Mouse (Mus musculus) intestine, postnatal 0 days (tissue): ENCODE measurements around the gene Zup1. TPM values are rescaled to one million over a fixed set of nuclear protein-coding genes. Genes with fewer than 3 reads are reported as not detected.

Source experiments
- ATAC-seq: fragments of 200-750 bp; cut with Nextera tagmentation; 2 replicates; pipeline ENCODE4 v1.8.0; 2017; ENCODE audit warnings: mild to moderate bottlenecking, moderate TSS enrichment, moderate library complexity
- H3K27ac ChIP-seq: fragments of 300-500 bp; sonication (generic); 2 replicates; pipeline ENCODE4 v1.5.1; 2014; ENCODE audit warnings: mild to moderate bottlenecking, low read depth, low read length, moderate library complexity
- H3K27me3 ChIP-seq: fragments of 300-500 bp; sonication (generic); replicated peaks from 2 replicates; pipeline ENCODE4 v1.6.1; 2014; ENCODE audit warnings: low read length, mixed read lengths; ENCODE audit not compliant: control insufficient read depth, insufficient read depth
- H3K36me3 ChIP-seq: fragments of 300-500 bp; sonication (generic); 2 replicates; pipeline ENCODE4 v1.6.1; 2014; ENCODE audit warnings: mild to moderate bottlenecking, moderate library complexity; ENCODE audit not compliant: control insufficient read depth, insufficient read depth
- H3K4me1 ChIP-seq: fragments of 300-500 bp; sonication (generic); replicated peaks from 2 replicates; pipeline ENCODE4 v1.6.1; 2014; ENCODE audit warnings: antibody characterized with exemption, low read length, mixed read lengths; ENCODE audit not compliant: control insufficient read depth, insufficient read depth
- H3K4me2 ChIP-seq: fragments of 300-500 bp; sonication (generic); replicated peaks from 2 replicates; pipeline ENCODE4 v1.6.1; 2014; ENCODE audit warnings: low read depth, mild to moderate bottlenecking, moderate library complexity
- H3K4me3 ChIP-seq: fragments of 300-500 bp; sonication (generic); 2 replicates; pipeline ENCODE4 v1.5.1; 2014; ENCODE audit warnings: low read depth, low read length
- H3K9ac ChIP-seq: fragments of 300-500 bp; sonication (generic); 2 replicates; pipeline ENCODE4 v1.6.1; 2014; ENCODE audit warnings: mild to moderate bottlenecking, low read depth, low read length
- H3K9me3 ChIP-seq: fragments of 300-500 bp; sonication (generic); 2 replicates; pipeline ENCODE4 v1.6.1; 2016; ENCODE audit warnings: mixed run types; ENCODE audit not compliant: control insufficient read depth
- CTCF ChIP-seq: sonication (generic); IDR thresholded peaks from 2 replicates; pipeline ENCODE4 v1.5.1; 2016; ENCODE audit warnings: low read depth, mild to moderate bottlenecking, control low read depth, antibody characterized with exemption, moderate library complexity
- WGBS: fragments of 180-500 bp; shearing (Covaris S2); extraction: QIAGEN DNeasy Blood & Tissue Kit; methylation state at CpG from one replicate; pipeline ENCODE4 v1.1.7; 2014; 5-methylcytosine and 5-hydroxymethylcytosine counted together
- polyA plus RNA-seq: library from polyadenylated mRNA; unstranded; fragments of >200 nt; fragmentation: Nextera tagmentation; extraction: Ambion mirVana; gene quantifications from 2 replicates; pipeline ENCODE4 v1.2.1, GENCODE M21; 2015

Gene Zup1
- polyA plus RNA-seq, 1 experiment from 2014 or later, result 11.4 TPM

DNA sequence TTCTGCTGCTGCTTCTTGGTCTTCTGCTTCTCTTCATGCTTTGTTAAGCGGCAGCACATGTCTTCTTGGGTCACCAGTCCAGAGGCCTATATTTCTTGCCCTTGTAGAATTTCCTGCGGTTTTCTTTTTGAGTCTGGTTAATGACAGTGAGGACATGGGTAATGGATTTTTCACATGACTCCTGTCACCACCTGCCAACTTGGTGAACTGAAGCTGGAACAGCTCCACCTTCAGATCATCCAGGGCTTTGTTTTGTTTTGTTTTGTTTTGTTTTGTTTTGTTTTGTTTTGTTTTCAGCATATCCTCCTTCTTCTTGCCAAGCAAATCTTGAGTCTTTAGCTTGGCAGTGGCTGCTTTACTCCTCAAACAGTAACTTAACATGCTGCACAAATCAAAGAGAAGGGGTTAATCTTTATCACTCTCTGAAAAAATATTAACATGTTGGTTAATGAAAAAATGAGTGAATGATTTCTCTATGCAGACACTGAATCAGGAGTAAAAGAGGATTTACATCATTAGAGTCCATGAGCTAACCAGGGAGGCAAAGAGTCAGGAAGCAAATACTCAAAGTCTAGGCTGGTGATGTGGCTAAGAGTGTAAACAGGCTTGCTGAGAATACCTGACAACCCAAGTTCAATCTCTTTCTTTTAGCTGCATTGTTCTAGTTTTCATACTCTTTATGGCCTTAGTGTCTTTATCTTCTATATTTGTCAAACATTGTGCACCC lies 78.2 kb downstream of the Zup1 start:
- TF ChIP-seq CTCF, result no peak
- Histone ChIP-seq H3K9ac (no peak overlapping the region), H3K4me3 (no peak overlapping the region), H3K27ac (no peak overlapping the region), H3K4me2 (no peak overlapping the region), H3K27me3 (no peaks in the 10 kb centered on the region), H3K9me3 (no peaks in the 10 kb centered on the region), H3K36me3 (no peaks in the 10 kb centered on the region), H3K4me1 (no peaks in the 10 kb centered on the region)
- ATAC-seq, result no peak
- 83% methylated on average over 2 of the region's 2 CpGs for WGBS

DNA sequence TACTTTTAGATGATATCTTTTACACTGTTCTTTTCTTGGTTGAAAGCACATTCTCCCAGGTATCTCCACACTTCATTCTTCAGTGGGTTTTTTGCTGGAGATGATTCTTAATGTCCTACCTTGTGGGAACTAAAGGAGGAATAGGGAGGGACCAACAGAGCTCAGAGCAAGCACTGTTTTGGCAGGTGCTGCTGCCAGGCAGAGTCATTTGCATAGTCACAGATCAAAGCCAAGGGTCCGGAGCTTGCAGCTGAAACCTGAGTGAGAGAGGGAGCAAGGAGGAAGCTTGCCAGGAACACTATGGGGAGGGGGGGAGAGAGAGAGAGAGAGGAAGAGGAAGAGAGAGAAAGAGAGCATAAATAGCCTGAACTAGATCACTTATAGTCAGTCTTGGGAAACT lies 80.6 kb downstream of the Zup1 start:
- ATAC-seq, result no peak
- no peak for TF ChIP-seq CTCF
- no peak overlapping the region for H3K9ac ChIP-seq
- no peaks in the 10 kb centered on the region for H3K36me3 ChIP-seq
- H3K27ac ChIP-seq, result no peak overlapping the region
- H3K4me2 ChIP-seq, result no peak overlapping the region
- WGBS, result 25% methylated on average over 1 of the region's 1 CpGs
- no peaks in the 10 kb centered on the region for H3K9me3 ChIP-seq
- no peaks in the 10 kb centered on the region for H3K4me1 ChIP-seq
- H3K27me3 ChIP-seq, result no peaks in the 10 kb centered on the region
- H3K4me3 ChIP-seq, result no peak overlapping the region

Other genes starting within 250 kb of the Zup1 start
- gene Sult3a2, start 164.6 kb downstream of the Zup1 start, polyA plus RNA-seq, result not detected in 2 replicates
- not detected in 2 replicates for gene Sult3a1, start 93.5 kb downstream of the Zup1 start, polyA plus RNA-seq
- gene Rsph4a, start 46.2 kb downstream of the Zup1 start, polyA plus RNA-seq, result 0.66 and 0.67 TPM in 2 replicates
- gene Rwdd1, start 68.4 kb upstream of the Zup1 start, polyA plus RNA-seq, result 92.5 TPM in 2 replicates
- gene Trappc3l, start 86.3 kb upstream of the Zup1 start, polyA plus RNA-seq, result not detected in 2 replicates
- not detected in 2 replicates for gene Calhm4, start 93.0 kb upstream of the Zup1 start, polyA plus RNA-seq
- 1.1 and 1.4 TPM in 2 replicates for gene Calhm5, start 145.2 kb upstream of the Zup1 start, polyA plus RNA-seq
- 2.4 and 2.6 TPM in 2 replicates for gene Calhm6, start 176.7 kb upstream of the Zup1 start, polyA plus RNA-seq